Mouse (Mus musculus) intestine, embryonic 15.5 days (tissue): Measurements from ENCODE around the gene Pex7. TPM values are rescaled to one million over a fixed set of nuclear protein-coding genes. Genes with fewer than 3 reads are reported as not detected.
"Not testable (repeated sequence)": the region's sequence is repeated elsewhere in the genome, so short reads cannot be mapped to it uniquely, and the experiment has no call there.

Experiments used
- ATAC-seq: fragments of 200-750 bp; cut with Nextera tagmentation; 2 replicates; pipeline ENCODE4 v1.8.0; 2017; ENCODE audit warnings: moderate TSS enrichment, moderate library complexity
- H3K27ac ChIP-seq: fragments of 300-500 bp; sonication (generic); 2 replicates; pipeline ENCODE4 v1.5.1; 2015; ENCODE audit warnings: mild to moderate bottlenecking, inconsistent platforms
- H3K27me3 ChIP-seq: fragments of 300-500 bp; sonication (generic); replicated peaks from 2 replicates; pipeline ENCODE4 v1.6.1; 2015; ENCODE audit warnings: inconsistent platforms
- H3K36me3 ChIP-seq: fragments of 300-500 bp; sonication (generic); 2 replicates; pipeline ENCODE4 v1.6.1; 2015; ENCODE audit warnings: inconsistent platforms
- H3K4me1 ChIP-seq: fragments of 300-500 bp; sonication (generic); replicated peaks from 2 replicates; pipeline ENCODE4 v1.6.1; 2015; ENCODE audit warnings: inconsistent platforms
- H3K4me2 ChIP-seq: fragments of 300-500 bp; sonication (generic); replicated peaks from 2 replicates; pipeline ENCODE4 v1.6.1; 2015; ENCODE audit warnings: mild to moderate bottlenecking, inconsistent platforms
- H3K4me3 ChIP-seq: fragments of 300-500 bp; sonication (generic); replicated peaks from 2 replicates; pipeline ENCODE4 v1.5.1; 2015; ENCODE audit warnings: inconsistent platforms
- H3K9ac ChIP-seq: fragments of 300-500 bp; sonication (generic); 2 replicates; pipeline ENCODE4 v1.6.1; 2015; ENCODE audit warnings: inconsistent platforms
- H3K9me3 ChIP-seq: fragments of 300-500 bp; sonication (generic); 2 replicates; pipeline ENCODE4 v1.6.1; 2016; ENCODE audit warnings: inconsistent platforms
- WGBS: fragments of 180-500 bp; shearing (Covaris S2); methylation state at CpG from one replicate; pipeline ENCODE4 v1.1.7; 2015; 5-methylcytosine and 5-hydroxymethylcytosine counted together
- polyA plus RNA-seq: library from polyadenylated mRNA; unstranded; fragments of >200 nt; fragmentation: Nextera tagmentation; extraction: Ambion mirVana; gene quantifications from 2 replicates; pipeline ENCODE4 v1.2.1, GENCODE M21; 2015

Pex7 gene
- polyA plus RNA-seq, 1 experiment from 2014 or later, result 50.3 TPM

DNA sequence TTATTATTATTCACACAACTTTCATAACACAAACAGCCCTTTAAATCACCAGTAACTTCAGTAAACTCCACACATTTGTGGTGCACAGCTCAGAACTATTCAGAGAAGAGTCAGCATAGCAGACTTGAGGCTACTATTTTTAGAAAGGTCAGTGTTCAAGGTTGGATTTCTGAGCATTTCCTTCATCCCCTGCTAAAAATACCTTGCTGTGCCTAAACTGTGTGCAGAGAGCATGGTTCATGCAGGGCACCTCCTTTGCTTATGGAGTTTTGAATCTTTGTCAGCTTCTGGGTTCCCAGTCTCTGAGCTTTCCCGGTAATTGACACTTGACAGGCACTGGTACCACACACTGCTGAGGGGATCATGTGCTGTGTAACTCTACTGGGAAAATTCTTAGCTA is 20.7 kb upstream of the Pex7 start:
- ATAC-seq, result no peak
- H3K27me3 ChIP-seq, result no peaks in the 10 kb centered on the region
- H3K4me1 ChIP-seq, result no peaks in the 10 kb centered on the region
- H3K9ac ChIP-seq, result no peak overlapping the region
- H3K27ac ChIP-seq, result no peak overlapping the region
- no peak overlapping the region for H3K4me3 ChIP-seq
- WGBS, result 85% methylated on average over 1 of the region's 1 CpGs
- H3K36me3 ChIP-seq, result no peaks in the 10 kb centered on the region
- no peaks in the 10 kb centered on the region for H3K9me3 ChIP-seq
- no peak overlapping the region for H3K4me2 ChIP-seq

DNA sequence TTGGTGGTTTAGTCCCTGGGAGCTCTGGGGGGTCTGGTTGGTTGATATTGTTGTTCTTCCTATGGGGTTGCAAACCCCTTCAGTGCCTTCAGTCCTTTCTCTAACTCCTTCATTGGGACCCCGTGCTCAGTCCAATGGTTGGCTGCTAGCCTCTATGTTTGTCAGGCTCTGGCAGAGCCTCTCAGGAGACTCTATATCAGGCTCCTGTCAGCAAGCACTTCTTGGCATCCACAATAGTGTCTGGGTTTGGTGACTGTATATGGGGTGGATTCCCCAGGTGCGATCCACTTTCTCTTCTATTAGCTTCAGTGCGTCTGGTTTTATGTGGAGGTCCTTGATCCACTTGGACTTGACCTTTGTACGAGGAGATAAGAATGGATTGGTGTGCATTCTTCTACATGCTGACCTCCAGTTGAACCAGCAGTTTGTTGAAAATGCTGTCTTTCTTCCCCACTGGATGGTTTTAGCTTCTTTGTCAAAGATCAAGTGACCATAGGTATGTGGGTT is 19.0 kb upstream of the Pex7 start:
- H3K4me2 ChIP-seq, H3K4me1 ChIP-seq, H3K27me3 ChIP-seq, H3K9me3 ChIP-seq, H3K4me3 ChIP-seq, H3K36me3 ChIP-seq, H3K9ac ChIP-seq, H3K27ac ChIP-seq: not testable (repeated sequence)
- ATAC-seq, result peak; percentile 49; the same call in 1 of the 2 replicates
- WGBS, result 68% methylated on average over 4 of the region's 4 CpGs

DNA sequence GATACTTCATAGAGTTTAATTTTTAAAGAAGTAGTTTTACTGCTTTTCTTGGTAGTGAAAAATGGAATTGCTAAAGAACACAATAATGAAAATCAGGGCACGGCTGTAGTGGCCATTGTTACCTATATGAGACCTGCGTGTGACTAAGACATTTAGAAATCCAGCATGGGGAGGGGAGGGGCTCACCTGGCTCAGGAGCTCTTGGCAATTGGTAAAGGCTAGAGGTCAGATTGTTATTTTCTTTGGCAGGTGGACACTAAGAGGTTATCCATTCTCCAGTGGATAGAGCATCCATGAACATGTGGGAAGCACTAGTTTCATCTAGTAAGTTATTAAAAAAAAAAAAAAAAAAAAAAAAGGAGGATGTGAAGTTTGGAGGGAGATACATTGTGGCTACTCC is 16.8 kb upstream of the Pex7 start:
- ATAC-seq, result no peak
- Histone ChIP-seq H3K9ac (no peak overlapping the region), H3K4me2 (no peak overlapping the region), H3K9me3 (no peaks in the 10 kb centered on the region), H3K27ac (no peak overlapping the region), H3K4me1 (no peaks in the 10 kb centered on the region), H3K36me3 (no peaks in the 10 kb centered on the region), H3K4me3 (no peak overlapping the region), H3K27me3 (no peaks in the 10 kb centered on the region)
- 64% methylated on average over 2 of the region's 2 CpGs for WGBS

DNA sequence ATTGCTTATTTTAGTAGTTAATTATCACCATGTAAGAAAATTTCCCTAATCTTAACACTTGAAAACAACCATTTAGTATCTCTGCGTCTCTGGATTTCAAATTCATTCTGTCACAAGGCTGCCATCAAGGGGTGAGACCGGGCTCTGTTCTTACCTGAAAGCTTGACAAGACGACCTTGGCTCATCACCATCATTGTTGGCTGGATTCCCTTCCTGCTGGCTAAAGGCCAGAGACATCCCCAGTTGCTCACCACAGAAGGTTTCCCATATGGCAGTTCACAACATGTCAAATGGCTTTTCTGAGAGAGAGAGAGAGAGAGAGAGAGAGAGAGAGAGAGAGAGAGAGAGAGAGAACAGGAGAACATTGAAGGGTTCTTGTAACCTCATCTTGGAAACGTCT is 14.9 kb upstream of the Pex7 start:
- Histone ChIP-seq H3K4me2 (no peak overlapping the region), H3K9me3 (no peaks in the 10 kb centered on the region), H3K4me1 (no peaks in the 10 kb centered on the region), H3K27me3 (no peaks in the 10 kb centered on the region), H3K36me3 (no peaks in the 10 kb centered on the region), H3K27ac (no peak overlapping the region), H3K9ac (no peak overlapping the region), H3K4me3 (no peak overlapping the region)
- no peak for ATAC-seq
- 62% methylated on average over 4 of the region's 4 CpGs for WGBS

DNA sequence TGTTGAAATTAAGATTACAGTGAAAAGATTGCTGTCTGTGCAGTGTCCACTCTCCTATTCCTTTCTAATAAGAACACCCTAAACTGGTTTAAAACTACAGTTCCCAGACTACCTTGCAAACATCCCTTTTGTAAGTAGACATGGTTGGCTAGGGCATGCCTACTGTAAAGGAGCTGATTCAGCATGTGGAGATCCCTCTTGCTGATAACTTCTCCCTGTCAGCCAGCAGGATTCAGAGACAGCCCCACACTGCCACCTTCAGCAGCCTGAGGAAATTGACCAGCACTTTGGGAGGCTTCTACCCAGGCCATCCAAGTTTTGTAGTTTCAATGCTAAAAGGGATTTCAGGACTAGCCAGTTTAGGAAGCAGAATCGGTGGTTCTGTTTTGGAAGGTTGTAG is 7.8 kb upstream of the Pex7 start:
- Histone ChIP-seq H3K4me2 (no peak overlapping the region), H3K27me3 (no peaks in the 10 kb centered on the region), H3K9me3 (no peaks in the 10 kb centered on the region), H3K9ac (no peak overlapping the region), H3K36me3 (no peaks in the 10 kb centered on the region), H3K27ac (no peak overlapping the region), H3K4me1 (no peaks in the 10 kb centered on the region), H3K4me3 (no peak overlapping the region)
- WGBS, result 44% methylated on average over 1 of the region's 1 CpGs
- ATAC-seq, result peak; percentile 72; the same call in 1 of the 2 replicates

DNA sequence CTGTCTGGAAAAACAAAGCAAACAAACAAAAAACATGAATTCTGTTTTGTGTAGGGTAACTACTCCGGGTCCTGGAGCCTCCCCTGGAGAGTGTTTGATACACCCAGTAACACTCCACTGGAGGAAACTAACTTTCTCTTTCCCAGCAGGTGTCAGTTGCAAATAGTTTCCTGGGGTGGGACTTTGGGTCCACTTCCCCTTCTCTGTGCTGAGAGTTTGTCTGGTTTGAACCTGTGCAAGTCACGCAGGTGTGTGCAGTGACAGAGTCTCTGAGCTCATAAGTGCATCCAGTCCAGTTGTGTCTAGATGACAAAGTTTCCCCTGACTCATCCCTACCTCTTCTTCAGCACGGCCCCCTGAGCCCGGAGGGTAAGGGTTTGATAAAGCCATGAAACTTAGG is 6.3 kb upstream of the Pex7 start:
- no peak overlapping the region for H3K4me2 ChIP-seq
- ATAC-seq, result no peak
- no peak overlapping the region for H3K27ac ChIP-seq
- H3K4me1 ChIP-seq, result no peaks in the 10 kb centered on the region
- no peak overlapping the region for H3K9ac ChIP-seq
- no peaks in the 10 kb centered on the region for H3K27me3 ChIP-seq
- no peak overlapping the region for H3K4me3 ChIP-seq
- 78% methylated on average over 4 of the region's 4 CpGs for WGBS
- no peaks in the 10 kb centered on the region for H3K36me3 ChIP-seq
- no peaks in the 10 kb centered on the region for H3K9me3 ChIP-seq

DNA sequence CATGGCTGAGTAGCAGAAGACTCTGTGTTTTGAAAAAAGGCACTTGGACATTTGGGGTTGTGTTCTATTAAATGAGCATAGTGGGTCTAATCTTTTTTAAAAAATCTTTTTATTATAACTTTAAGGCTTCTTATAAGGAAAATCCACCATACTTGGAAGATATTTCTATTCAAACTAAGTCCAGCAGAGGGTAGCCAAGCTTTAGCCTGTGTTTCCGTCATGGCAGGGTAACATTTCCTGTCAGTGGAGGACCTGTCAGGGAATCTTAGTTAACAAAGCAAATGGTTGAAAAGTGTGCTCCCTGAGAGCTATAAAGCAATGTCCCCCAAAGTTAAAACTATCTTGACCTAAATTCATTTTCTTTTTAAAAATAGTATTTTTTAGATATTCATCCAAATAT is 4.1 kb upstream of the Pex7 start:
- H3K4me3 ChIP-seq, result no peak overlapping the region
- H3K4me1 ChIP-seq, result no peaks in the 10 kb centered on the region
- no peak overlapping the region for H3K27ac ChIP-seq
- ATAC-seq, result no peak
- H3K9ac ChIP-seq, result no peak overlapping the region
- H3K27me3 ChIP-seq, result no peaks in the 10 kb centered on the region
- no peak overlapping the region for H3K4me2 ChIP-seq
- WGBS, result 33% methylated on average over 1 of the region's 1 CpGs
- H3K36me3 ChIP-seq, result no peaks in the 10 kb centered on the region
- no peaks in the 10 kb centered on the region for H3K9me3 ChIP-seq

DNA sequence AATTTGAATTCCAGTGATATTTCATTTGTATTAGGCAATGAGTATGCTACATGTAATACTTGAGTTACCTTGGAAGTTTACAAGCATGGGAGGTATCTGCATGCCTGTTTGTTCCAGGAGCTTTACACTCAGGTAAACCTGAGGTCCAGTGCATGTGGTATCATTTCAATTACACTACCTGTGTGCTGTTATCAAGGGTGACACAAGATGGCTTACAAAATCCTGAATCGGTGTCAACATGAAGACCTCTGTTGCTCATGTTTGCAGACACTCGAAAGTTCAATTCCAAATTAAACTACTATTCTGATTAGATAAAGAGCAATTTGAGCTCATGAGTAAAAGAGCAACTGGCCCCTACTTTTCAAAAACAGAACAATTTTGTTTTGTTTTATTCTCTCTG is 3.0 kb upstream of the Pex7 start:
- no peak for ATAC-seq
- Histone ChIP-seq H3K27me3 (no peaks in the 10 kb centered on the region), H3K9ac (no peak overlapping the region), H3K9me3 (no peaks in the 10 kb centered on the region), H3K4me3 (no peak overlapping the region), H3K27ac (no peak overlapping the region), H3K36me3 (no peaks in the 10 kb centered on the region), H3K4me2 (no peak overlapping the region), H3K4me1 (no peaks in the 10 kb centered on the region)
- WGBS, result 78% methylated on average over 2 of the region's 2 CpGs

DNA sequence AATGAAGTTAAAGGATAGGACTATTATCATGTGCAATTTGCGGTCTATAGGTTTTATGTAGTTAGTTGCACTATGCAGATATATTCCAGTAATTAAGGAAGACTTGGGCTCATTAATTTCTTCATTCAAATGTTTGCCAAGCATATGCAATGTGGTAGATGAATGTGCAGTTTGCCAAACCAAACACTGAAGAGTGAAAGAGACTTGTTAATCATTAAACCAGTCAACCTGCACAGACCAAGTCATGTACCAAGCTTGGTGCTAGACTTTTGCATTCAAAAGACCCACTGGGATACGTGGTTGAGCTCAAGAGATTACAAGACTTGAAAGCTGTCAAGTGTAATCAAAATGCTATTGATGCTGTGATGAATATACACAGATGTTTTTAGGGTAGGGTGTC is 587 bp upstream of the Pex7 start:
- Histone ChIP-seq H3K4me1 (no peaks in the 10 kb centered on the region), H3K36me3 (no peaks in the 10 kb centered on the region), H3K4me2 (0 out of 2 replicates have a peak overlapping the region, but pooled peaks have one; percentile 50), H3K9me3 (no peaks in the 10 kb centered on the region), H3K9ac (no peak overlapping the region), H3K27ac (no peak overlapping the region), H3K4me3 (no peak overlapping the region), H3K27me3 (no peaks in the 10 kb centered on the region)
- ATAC-seq, result peak; percentile 59
- WGBS, result 58% methylated on average over 2 of the region's 2 CpGs

DNA sequence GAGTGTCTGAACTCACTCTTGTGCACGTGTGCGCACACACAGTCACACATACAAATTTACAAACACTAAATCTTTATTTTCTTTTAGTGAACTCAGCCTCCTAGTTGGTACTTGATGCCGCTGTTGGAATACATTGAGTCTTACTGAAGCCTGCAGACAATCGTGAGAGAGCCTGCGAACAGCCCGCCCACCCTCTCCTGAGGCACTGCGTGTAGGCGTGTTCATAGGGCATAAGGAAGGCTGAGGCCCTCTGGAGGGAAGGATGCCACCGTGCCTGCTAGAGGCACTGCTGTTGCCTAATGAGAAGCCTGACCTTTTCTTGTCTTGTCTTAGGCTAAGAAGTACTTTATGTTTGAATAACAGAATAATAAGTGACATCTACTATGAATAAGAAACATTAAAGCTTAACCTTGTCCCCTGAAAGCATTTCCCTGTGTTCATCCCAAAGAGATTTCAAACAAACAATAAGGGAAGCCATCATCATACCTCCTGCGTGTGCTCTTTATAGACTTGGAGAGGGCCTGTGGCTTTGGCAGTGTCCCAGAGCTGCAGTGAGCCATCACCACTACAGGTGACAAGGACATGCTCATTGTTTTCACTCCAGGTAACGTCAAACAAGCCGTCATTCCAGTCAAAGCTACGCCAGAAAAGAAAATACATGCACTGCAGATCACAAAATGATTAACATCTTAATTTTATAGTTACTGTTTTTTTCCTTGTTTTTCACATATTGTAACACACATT is 3.2 kb downstream of the Pex7 start:
- no peak overlapping the region for H3K4me2 ChIP-seq
- WGBS, result 84% methylated on average over 13 of the region's 13 CpGs

DNA sequence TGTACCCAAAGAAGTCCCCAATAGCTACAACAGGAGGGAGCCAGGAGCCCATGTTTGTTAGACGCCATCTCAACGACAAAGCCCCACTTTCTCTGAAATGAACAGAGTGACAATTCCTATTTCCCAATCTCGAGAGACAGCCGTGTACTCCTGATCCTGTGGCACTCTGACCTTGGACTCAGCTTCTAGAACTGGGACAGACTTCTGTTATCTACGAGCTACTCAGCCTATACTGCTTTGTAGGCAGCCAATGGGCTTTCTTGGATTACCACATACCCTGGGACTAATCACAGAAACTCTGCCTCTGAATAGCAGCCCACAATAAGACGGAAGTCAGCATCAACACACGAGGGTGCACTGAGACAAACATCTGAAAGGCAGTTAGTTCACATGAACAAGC is 5.5 kb downstream of the Pex7 start:
- Histone ChIP-seq H3K4me3 (no peak overlapping the region), H3K36me3 (no peaks in the 10 kb centered on the region), H3K4me2 (no peak overlapping the region), H3K27me3 (no peaks in the 10 kb centered on the region), H3K4me1 (no peaks in the 10 kb centered on the region), H3K9me3 (no peaks in the 10 kb centered on the region), H3K9ac (no peak overlapping the region), H3K27ac (no peak overlapping the region)
- 78% methylated on average over 7 of the region's 7 CpGs for WGBS
- no peak for ATAC-seq

More for the DNA sequence above, 3.2 kb downstream of the Pex7 start:
- Histone ChIP-seq H3K9me3 (no peaks in the 10 kb centered on the region), H3K27me3 (no peaks in the 10 kb centered on the region), H3K4me3 (no peak overlapping the region), H3K9ac (no peak overlapping the region), H3K27ac (no peak overlapping the region), H3K4me1 (no peaks in the 10 kb centered on the region), H3K36me3 (no peaks in the 10 kb centered on the region)
- ATAC-seq, result no peak

DNA sequence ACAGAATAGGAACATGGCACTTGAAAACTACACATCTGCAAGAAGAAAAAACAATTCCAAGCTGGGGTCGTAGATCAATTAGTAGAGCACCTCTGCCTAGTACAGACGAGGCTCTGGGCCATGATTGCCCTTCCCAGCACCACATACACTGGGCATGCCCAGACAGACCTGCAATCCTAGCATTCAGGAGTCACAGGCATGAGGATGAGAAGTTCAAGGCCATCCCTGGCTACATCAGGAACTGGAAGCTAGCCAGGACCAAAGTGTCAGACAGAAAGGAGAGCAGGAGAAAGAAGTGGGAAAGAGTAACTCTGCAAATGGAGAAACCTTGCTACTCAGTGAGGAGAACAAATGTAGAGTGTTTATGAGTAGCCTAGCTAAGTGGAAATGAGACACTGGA is 7.3 kb downstream of the Pex7 start:
- Histone ChIP-seq H3K27ac (no peak overlapping the region), H3K27me3 (no peaks in the 10 kb centered on the region), H3K36me3 (no peaks in the 10 kb centered on the region), H3K4me1 (no peaks in the 10 kb centered on the region), H3K4me2 (no peak overlapping the region), H3K4me3 (no peak overlapping the region), H3K9ac (no peak overlapping the region), H3K9me3 (no peaks in the 10 kb centered on the region)
- no peak for ATAC-seq
- WGBS, result 62% methylated on average over 2 of the region's 2 CpGs

DNA sequence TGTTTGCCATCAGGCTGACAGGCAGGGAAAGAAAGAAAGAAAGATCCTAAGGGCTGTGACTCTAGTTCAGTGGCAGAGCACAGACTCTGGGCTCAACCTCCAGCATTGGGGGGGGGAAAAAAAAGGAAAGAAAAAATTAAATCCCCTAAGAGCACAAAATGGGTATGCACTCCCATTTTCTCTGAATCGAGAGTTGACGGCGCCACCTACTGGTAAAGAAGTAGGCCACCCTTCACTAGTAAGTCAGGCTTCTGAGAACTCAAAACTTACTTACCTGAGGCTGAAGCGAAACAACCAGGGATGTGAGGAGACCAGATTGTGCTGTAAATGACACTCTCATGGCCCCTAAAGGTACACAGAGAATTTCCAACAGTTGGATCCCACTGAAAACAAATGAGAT is 13.5 kb downstream of the Pex7 start:
- no peak overlapping the region for H3K4me3 ChIP-seq
- no peaks in the 10 kb centered on the region for H3K36me3 ChIP-seq
- H3K9me3 ChIP-seq, result no peaks in the 10 kb centered on the region
- no peaks in the 10 kb centered on the region for H3K4me1 ChIP-seq
- H3K9ac ChIP-seq, result no peak overlapping the region
- no peaks in the 10 kb centered on the region for H3K27me3 ChIP-seq
- no peak overlapping the region for H3K4me2 ChIP-seq
- 21% methylated on average over 4 of the region's 4 CpGs for WGBS
- no peak for ATAC-seq
- no peak overlapping the region for H3K27ac ChIP-seq
